Mouse (Mus musculus) inflammation-experienced regulatory T-cells, adult 6 months (primary cell): ENCODE results near the gene Ubr1. TPM values are rescaled to one million over a fixed set of nuclear protein-coding genes. Genes with fewer than 3 reads are reported as not detected.
"Not testable (repeated sequence)": the region's sequence is repeated elsewhere in the genome, so short reads cannot be mapped to it uniquely, and the experiment has no call there.

Source experiments
- ATAC-seq: one replicate; pipeline ENCODE4 v1.8.0; 2017
- polyA plus RNA-seq, 3 experiments: library from polyadenylated mRNA; unstranded; fragments of 100-300 nt; shearing (Covaris generic); gene quantifications; one replicate each; pipeline ENCODE4 v1.2.1; 2017

Ubr1 gene
- polyA plus RNA-seq, 3 experiments from 2014 or later, result 35.3 to 51.6 (median 47.1) TPM

DNA sequence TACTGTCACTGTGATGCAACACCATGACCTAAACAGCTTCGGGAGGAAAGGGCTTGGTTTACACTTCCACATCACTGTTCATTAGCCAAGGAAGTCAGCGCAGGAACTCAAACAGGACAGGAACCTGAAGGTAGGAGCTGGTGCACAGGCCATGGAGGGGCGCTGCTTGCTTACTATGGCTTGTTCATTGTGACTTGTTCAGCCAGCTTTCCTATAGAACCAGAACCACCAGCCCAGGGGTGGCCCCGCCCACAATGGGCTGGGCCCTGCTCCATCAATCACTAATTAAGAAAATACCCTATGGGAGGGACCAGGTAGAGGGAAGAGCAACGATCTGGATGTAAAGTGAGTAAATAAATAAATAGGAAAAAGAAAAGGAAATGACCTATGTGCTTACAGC, 2.4 kb upstream of the Ubr1 start:
- no peak for ATAC-seq

GRCm38 (mm10) chr2:120972257-120972656, 1.7 kb upstream of the Ubr1 start:
- ATAC-seq, result not testable (repeated sequence)

DNA sequence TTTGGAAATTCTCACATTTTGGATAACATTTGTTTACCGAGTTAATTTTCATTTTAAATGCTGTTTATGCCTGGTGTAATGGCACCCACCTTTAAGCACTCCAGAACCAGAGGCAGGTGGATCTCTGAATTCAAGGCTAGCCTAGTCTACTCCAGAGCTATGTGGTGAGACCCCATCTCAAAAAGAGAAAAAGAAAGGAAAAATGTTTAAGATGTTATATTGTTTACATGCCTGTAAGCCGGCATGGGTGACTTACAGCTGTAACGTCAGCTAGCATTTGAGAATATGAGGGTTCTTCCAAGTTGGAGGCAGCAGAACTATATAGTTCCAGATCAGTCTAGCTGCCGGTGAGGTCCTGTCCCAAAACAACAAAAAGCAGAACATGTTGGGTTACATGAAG, 1.3 kb upstream of the Ubr1 start:
- no peak for ATAC-seq

DNA sequence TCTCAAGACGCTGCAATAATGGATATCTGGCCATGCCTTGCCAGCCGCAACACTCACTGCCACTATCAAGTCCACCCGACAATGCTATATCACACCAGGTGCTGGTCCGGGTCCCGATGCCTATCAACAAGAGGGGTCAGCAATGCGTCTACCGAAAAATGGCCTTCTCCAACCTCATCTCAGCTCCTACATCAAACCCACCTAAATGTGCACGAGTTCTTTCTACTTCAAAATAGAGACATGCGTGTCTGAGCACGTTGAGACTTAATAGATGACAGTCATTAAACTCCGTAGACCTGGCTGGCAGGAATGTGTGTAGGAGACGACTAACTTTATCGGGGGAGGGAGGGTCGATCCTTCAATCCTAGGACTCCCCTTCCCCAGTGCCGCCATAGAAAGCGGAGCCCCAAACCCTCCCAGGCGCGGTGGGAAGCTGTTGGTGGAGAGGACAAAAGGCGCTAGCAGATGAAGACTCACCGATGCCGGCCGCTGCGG, 423 bp downstream of the Ubr1 start:
- ATAC-seq, result no peak

DNA sequence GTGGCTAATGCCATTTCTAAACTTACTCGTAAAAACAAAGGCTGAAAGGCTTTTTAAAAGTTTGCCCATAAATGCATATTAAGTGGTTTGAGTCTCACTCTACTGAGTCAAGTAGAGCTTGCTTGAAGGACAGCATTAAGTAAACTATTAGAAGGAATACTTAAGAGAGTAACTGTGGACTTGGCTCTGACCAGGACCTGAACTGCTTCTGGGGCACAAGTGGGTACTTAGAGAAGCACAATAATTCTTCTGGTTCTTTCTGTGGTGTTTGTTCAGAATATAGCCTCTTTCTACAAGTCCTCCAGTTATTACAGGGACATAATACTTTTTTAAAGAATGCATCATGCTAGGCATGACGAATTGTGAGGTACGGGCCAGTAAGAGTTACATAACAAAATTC, 5.0 kb downstream of the Ubr1 start:
- ATAC-seq, result no peak

DNA sequence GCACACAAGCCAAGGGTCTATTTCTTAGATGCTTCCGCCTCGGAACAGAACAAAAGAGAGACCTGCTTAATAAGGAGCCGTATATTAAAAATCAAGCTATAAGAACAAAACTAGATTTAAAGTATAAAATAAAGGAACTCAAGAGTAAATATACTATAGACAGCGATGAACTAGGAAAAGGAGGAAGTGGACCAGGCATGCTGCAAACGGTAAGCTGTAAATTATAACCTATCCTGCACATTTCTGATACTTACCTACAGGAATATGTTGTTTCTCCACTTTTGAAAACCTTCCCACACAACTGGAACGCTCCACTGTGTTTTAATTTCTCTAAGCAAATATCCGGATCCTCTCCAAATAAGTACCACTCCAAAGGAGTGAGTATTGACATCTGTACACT, 7.4 kb downstream of the Ubr1 start:
- ATAC-seq, result no peak

DNA sequence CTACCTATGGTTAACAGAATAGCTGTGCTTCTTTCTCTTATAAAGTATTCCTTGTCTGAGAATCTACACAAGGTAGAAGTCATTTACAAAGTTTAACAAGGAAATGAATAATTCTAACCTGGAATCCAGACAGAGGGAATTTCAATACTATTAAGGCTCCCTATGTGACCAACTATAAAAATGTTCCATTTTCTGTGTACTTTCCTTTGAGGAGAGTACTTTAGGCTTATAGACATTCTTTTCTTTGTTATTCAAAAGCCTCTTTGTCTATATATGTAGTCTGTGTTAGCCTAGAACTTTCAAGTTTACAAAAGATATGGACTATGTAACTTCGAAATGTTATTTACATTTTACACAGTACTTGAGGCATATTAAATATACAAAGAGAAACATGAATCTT, 10.3 kb downstream of the Ubr1 start:
- ATAC-seq, result no peak

DNA sequence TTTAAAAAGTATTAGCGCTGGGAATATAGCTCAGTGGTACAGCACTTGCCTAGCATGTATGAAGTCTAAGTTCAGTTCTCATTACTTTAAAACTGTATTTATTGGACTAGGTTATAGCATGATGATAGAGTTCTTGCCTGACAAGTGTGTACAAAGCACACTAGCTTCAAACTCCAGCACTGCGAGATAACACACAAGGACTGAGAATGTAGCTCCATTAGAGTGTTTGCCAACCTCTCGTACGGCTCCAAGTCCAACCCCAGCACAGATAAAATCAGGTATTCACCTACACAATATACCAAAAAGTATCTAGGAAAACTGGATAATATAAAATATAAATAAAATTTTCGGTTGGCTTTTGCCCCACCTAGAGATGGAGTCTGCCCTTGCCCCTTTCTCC, 10.7 kb downstream of the Ubr1 start:
- no peak for ATAC-seq

DNA sequence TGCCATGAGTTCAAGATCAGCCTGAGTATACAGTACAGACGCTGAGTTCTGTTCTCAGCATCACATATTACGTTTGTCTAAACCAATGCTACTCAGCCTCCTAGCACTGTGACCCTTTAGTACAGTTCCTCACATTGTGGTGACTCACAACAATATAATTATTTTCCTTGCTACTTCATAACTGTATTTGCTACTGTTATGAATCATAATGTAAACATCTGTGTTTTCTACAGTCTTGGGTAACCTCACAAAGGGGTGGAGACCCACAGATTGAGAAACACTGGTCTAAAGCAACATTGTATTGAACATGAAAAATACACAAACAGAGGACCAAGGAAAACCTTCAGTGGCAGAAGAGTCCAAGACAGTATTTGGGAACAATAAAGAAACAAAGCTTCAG, 11.2 kb downstream of the Ubr1 start:
- ATAC-seq, result no peak

GRCm38 (mm10) chr2:120952176-120952938, 18.2 kb downstream of the Ubr1 start:
- no peak for ATAC-seq

- no peak for ATAC-seq
These were observed 19.3 kb downstream of the Ubr1 start for GRCm38 (mm10) chr2:120951208-120951607.

DNA sequence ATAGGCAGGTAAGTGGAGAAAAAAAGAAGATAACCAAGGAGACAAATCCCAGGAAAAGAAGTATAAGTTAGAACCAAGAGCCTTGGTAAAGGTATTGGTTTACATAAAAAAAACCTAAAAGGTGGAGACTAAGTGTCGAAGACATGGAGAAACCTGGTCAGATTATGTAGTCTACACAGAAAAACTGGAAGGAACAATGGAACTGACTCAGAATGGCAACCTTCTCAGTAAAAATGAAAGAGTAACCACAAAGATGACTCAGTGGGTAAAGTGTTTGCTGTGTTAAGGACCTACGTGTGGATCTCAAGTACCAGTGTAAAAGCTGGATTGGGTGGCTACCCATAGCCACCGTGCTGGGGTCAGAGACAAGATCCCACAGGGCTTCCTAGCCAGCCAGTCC, 37.5 kb downstream of the Ubr1 start:
- ATAC-seq, result no peak

- no peak for ATAC-seq
These were observed 61.0 kb downstream of the Ubr1 start for GRCm38 (mm10) chr2:120909556-120909955.

- no peak for ATAC-seq
These were observed 74.2 kb downstream of the Ubr1 start for GRCm38 (mm10) chr2:120896361-120896760.

DNA sequence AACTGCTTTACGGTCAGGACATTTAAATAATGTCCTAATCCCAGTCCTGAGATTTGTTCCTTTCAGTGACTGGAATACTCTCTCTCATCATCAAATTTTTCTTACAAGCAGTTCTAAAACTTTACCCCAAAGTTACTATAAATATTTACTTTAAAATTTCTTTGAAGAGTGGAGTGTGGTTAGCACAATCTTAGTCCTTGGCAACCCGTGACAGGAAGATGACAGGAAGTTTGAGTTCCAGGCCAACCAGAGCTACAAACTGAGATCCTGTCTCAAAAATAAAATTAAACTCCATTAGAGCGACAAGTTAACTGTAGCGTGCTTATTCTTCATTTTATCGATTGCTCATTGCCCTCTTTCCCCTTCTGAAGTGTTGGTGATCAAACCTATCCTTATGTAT, 82.9 kb downstream of the Ubr1 start:
- ATAC-seq, result peak; percentile 77

DNA sequence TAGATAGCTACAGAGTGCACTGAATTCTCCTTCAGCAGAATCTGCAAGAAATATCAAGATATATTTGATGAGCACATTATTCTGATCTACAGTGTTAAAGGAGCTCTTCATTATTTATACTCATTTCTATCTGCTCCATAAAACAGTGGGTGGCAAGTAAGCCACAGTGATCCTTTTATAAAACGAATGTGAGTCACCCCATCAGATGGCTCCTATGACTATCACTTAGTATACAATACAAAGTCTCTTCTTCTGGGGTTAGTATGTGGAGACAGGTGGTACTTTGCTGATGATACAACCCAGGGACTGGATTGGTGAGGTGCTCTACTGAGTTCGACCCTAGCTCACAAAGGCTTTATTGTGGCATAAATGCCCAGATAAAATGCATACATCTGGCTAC, 97.3 kb downstream of the Ubr1 start:
- no peak for ATAC-seq

DNA sequence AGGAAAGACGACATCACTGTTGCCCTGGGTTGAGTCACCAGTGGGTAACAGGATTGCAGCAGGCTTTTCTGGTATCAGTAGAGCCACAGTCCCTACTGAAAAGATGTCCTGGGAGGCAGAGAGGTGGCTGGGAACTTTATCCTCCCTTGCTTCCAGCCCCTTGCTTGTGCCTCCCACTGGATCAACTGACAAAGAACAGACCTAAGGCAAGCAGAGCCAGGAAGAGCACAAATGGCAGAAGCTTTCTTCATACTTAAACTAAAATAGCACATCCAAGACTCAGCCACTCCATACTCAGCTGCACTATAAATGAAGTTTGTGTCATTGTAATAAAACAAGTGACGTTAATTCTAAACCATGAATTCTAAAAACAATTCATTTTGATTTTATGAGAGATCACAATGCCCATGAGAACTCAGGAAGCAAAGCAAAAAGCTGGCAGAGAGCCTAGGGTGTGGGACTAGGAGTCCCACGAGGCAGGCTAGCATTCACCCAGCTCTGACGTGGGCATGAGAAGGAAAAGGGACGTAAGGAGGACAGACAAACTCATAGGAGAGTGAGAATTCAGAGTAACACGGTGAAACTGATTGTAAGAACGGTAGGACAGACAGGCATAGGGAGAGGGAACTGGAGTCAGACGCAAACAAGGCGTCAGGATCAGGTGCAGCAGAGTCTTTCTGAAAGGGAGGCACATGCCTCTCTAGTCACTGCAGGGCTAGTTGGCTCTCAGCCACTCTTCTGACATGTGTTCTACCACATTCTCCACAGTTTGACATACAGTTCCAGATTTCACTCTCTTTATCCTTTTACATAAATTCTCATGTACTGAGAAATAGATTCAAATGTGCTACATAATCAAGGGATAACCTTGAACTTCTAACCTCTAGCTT, 98.8 kb downstream of the Ubr1 start:
- ATAC-seq, result no peak

GRCm38 (mm10) chr2:120867336-120867735, 103.2 kb downstream of the Ubr1 start:
- ATAC-seq, result no peak

DNA sequence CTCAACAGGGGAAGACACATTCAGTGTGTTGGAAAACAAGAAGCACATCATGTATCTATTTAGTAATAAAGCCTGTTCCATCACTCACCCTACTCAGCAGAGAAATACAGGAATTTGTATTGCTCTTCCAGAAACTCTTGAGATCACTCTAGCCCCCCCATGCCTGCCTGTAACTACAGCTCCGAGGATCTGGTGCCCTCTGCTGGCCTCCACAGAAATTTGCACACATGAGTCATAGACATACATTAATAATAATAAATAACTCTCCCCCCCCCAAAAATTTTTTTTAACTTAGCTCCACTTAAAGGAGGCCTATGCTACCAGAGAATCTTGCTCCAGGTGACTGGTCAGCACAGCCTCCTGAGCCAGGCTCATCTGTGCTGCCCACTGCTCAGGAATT, 104.0 kb downstream of the Ubr1 start:
- ATAC-seq, result peak; percentile 54

GRCm38 (mm10) chr2:120863389-120863788, 107.1 kb downstream of the Ubr1 start:
- ATAC-seq, result no peak

GRCm38 (mm10) chr2:120860699-120861098, 109.8 kb downstream of the Ubr1 start:
- no peak for ATAC-seq

DNA sequence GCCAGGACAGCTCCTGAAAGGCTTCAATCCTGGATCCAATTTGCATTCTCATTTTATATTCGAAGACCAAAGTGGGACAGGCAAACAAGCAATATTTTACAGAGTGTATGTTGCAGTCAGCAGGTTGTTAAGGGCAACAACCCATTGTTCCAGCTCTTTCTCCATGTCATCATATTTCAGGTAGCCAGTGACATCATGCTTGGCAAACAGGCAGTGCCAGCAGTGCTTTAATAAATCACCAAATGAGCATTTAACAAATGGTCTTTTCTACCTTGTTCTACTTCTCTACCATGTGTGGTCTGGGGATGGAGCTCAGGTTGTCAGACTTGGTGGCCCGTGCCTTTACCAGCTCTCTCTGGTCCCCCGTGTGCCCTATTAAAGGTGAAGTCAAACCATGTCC, 112.4 kb downstream of the Ubr1 start:
- ATAC-seq, result no peak

DNA sequence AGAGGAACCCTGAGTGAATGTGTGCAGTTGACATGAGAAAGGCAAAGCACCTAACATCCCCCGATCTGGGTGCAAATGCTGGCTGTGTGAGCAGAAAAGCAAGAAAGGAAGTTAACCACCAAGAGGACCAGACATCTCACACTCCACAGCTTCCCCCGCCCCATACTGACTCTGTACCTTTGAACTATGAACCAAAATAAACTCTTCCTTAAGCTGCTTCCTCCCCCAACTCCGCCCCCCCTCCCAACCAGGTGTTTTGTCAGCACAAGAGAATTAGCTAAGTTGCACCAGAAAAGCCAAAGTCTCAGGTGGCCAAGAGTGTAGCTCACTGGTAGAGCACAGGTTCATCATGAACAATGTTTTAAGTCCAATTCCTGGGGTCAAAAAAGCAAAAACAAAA, 117.4 kb downstream of the Ubr1 start:
- no peak for ATAC-seq

GRCm38 (mm10) chr2:120852626-120853025, 117.9 kb downstream of the Ubr1 start:
- no peak for ATAC-seq
